Mouse (Mus musculus) heart, adult 2 months (tissue): Measurements from ENCODE around the gene Stard9. TPM values are rescaled to one million over a fixed set of nuclear protein-coding genes. Genes with fewer than 3 reads are reported as not detected.
A peak's percentile ranks its signal among the peaks of the same experiment; 100 is the strongest.

Source experiments
- DNase-seq, 2 experiments: peaks; one replicate each; pipeline ENCODE4 v3.0.0; 2021
- H3K27ac ChIP-seq: fragments of 200-600 bp; 2 replicates; pipeline ENCODE4 v1.8.1; 2022
- H3K27me3 ChIP-seq: fragments of 200-500 bp; 2 replicates; pipeline ENCODE4 v1.6.1; 2012; ENCODE audit warnings: mild to moderate bottlenecking, low read length, inconsistent platforms, mixed read lengths; ENCODE audit not compliant: control insufficient read depth, insufficient read depth
- H3K36me3 ChIP-seq: fragments of 200-500 bp; 2 replicates; pipeline ENCODE4 v1.6.1; 2012; ENCODE audit warnings: low read length, inconsistent platforms; ENCODE audit not compliant: control insufficient read depth, insufficient read depth
- H3K4me1 ChIP-seq: fragments of 200-500 bp; 2 replicates; pipeline ENCODE4 v1.6.1; 2011; ENCODE audit warnings: low read length; ENCODE audit not compliant: control insufficient read depth, insufficient read depth
- H3K4me3 ChIP-seq: fragments of 200-600 bp; 2 replicates; pipeline ENCODE4 v1.8.1; 2022
- H3K79me2 ChIP-seq: fragments of 200-500 bp; replicated peaks from 2 replicates; pipeline ENCODE4 v1.6.1; 2012; ENCODE audit warnings: mild to moderate bottlenecking, inconsistent platforms, low read length, moderate library complexity, mixed read lengths; ENCODE audit not compliant: control insufficient read depth, insufficient read depth
- H3K9ac ChIP-seq: fragments of 200-500 bp; 2 replicates; pipeline ENCODE4 v1.6.1; 2012; ENCODE audit warnings: low read depth, mild to moderate bottlenecking, control low read depth, inconsistent platforms, low read length, mixed read lengths
- CTCF ChIP-seq: fragments of 200-600 bp; IDR thresholded peaks from 2 replicates; pipeline ENCODE4 v1.8.1; 2022; ENCODE audit warnings: antibody characterized with exemption, mild to moderate bottlenecking, moderate library complexity
- EP300 ChIP-seq: fragments of 200-500 bp; IDR thresholded peaks from 2 replicates; pipeline ENCODE4 v1.6.1; 2011; ENCODE audit warnings: low read depth, low read length, control low read depth; ENCODE audit not compliant: insufficient read depth
- POLR2A ChIP-seq: fragments of 200-500 bp; IDR thresholded peaks from 2 replicates; pipeline ENCODE4 v1.6.1; 2011; ENCODE audit warnings: mild to moderate bottlenecking, low read depth, low read length, control low read depth; ENCODE audit not compliant: insufficient read depth
- WGBS: fragments of 180-500 bp; shearing (Covaris S2); methylation state at CpG from one replicate; pipeline ENCODE4 v1.1.7; 2018; 5-methylcytosine and 5-hydroxymethylcytosine counted together
- intact Hi-C: fragments of 180-260 bp; cut with DNase I; formaldehyde crosslinking; loops from one replicate; pipeline ENCODE4 v1.15.1; 2025
- polyA plus RNA-seq: library from polyadenylated mRNA; depleted of rRNA; stranded (reverse); fragments of >200 nt; gene quantifications from 2 replicates; pipeline ENCODE4 v1.2.3, GENCODE M21; 2012
- total RNA-seq, 2 experiments: library from RNA; stranded (reverse); gene quantifications; 2 replicates each; pipeline ENCODE4 v1.2.3; 2021

Stard9 gene
- total and polyA plus RNA-seq, 3 experiments, result 6.5 to 6.6 (median 6.6) TPM

DNA sequence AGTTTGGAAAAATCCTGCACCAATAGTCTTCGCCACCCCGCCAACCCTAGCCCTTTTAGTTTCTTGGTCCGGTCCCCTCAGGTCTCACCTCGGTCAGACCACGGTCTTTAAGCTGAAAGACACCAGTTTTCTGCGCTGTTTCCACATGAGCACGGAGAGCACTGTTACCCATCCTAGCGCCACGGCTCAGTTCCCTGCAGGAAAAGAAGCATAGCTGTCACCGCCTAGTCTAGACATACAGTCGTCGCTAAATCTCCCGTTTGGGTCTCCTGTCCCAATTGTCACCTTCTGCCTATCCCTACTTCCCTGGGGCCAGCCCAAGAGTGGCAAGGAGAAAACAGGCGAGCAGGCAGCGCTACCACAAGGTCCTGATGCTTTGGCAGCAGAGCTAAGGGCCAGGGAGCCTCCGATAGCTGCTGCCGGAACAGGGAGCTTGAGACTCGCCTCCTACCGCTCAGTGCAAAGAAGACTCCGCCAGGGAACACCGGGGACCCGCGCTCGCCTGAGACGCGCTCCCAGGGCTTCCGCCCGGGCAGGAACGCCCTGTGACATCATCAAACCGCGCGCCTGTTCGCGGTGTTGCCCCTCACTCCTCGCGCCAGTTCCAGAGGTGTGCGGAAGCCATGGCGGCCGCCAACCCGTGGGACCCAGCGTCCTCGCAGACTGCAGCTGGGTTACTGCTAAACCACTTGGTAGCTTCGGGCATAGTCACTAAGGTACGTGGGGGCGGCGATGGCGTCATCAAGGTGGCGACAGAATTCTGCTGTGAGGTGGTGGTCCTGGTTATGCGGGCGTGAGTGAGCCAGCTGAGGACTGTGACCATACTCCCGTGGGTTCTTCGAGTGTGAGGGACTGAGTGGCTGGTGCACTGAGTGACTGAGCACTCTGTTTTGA lies 19.8 kb upstream of the Stard9 start, which contains the start of the genes Haus2 and Lrrc57:
Gene Haus2 (plus strand): TSS at position 554 of the 894 bp plus-strand sequence.
Gene Lrrc57 (minus strand): TSS at position 691 of the 894 bp plus-strand sequence.
- TF ChIP-seq CTCF, result peak; percentile 56
- TF ChIP-seq POLR2A, result peak; percentile 90
- 0 out of 2 replicates have a peak, but pooled peaks have one; percentile 73 for TF ChIP-seq EP300
- Histone ChIP-seq H3K9ac (peak within 1 kb of the TSS; percentile 76), H3K79me2 (no peaks in the 10 kb centered on the region), H3K4me1 (no peaks in the 10 kb centered on the region), H3K27ac (peak within 1 kb of the TSS; percentile 95), H3K27me3 (no peaks in the 10 kb centered on the region), H3K36me3 (no peaks in the 10 kb centered on the region), H3K4me3 (peak within 1 kb of the TSS; percentile 76)
- intact Hi-C loops, result loop anchor here (1.0 to 5.0 kb wide), 4 partner anchors 17 to 127 kb away; partner anchors contain the start of gene Zfp106
- under 1% methylated on average over 52 of the region's 52 CpGs for WGBS
- DNase-seq, result peak; percentile 92 to 94

DNA sequence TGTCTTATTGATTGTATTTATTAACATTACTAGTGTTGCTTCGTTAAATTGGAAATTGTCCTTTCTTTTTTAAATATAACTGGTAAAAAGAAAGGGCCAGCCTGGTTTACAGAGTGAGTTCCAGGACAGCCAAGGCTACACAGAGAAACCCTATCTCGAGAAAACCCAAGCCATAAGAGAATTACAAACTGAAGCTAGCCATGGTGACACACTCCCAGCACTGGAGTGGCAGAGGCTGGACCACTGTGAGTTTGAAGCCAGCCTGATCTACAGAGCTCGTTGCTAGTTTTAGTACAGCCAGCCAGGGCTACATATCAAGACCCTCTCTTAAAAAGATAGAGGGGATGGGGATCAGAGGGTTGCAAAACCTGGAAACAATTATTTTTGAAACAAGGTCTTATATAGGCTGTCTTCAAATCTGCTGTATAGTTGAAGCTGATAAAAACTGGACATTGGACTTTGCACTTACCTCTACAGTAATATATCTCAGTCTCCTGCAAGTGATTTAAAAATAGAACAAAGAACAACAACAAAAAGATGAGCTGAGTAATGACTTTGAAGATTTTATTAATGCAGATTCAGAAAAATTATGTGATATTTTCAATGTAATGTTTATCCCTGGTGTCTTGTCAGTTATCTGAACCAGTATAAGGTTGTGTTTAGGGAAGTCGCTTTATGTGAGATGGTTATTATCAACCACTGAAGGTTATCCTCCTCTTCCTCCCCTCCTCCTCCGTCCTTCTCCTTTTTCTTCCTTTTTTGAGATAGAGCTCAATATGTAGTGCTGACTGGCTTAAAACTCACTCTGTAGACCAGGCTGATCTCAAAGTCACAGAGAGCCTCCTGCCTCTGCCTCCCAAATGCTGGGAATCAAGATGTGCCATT lies 12.4 kb upstream of the Stard9 start:
- no peak for DNase-seq
- Histone ChIP-seq H3K4me1 (no peaks in the 10 kb centered on the region), H3K79me2 (no peaks in the 10 kb centered on the region), H3K27me3 (no peaks in the 10 kb centered on the region), H3K27ac (no peak overlapping the region), H3K4me3 (no peak overlapping the region), H3K9ac (no peak overlapping the region), H3K36me3 (no peaks in the 10 kb centered on the region)
- intact Hi-C loops, result no loop called here
- WGBS, result 93% methylated on average over 5 of the region's 5 CpGs
- TF ChIP-seq POLR2A, result no peak
- no peak for TF ChIP-seq EP300
- TF ChIP-seq CTCF, result no peak

DNA sequence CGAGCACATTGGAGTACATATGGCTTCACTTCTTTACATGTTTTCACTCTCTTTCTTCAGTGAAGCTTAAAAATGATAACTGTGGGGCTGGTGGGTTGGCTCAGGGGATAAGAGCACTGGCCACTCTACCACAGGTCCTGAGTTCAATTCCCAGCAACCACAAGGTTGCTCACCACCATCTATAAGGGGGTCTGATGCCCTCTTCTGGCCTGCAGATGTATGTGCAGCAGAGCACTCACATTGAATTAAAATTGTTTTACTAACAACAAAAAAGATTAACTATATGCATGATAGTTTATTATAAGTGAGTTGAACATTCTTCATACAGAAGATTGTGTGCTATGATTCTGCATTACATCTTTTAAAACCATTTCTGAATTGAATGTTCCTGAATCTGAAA lies 9.4 kb upstream of the Stard9 start:
- H3K36me3 ChIP-seq, result no peaks in the 10 kb centered on the region
- intact Hi-C loops, result no loop called here

DNA sequence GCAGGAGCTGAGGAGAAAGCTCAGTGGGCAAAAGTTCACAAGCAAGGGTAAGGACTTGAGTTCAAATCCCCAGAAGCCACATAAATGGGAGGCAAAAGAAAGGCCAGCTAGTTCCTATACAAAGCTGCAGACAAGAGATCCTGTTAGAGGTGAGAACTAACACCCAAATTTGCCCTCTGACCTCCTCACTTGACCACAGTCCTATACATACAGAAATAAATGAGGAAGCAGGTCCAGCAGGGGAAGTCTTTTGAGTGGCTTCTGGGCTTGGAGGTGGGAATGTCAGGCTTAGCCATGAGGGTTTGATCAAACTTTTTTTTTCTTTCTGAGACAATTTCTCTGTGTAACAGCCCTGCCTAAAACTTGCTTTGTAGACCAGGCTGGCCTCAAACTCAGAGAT lies 6.0 kb upstream of the Stard9 start:
- Histone ChIP-seq H3K27me3 (no peaks in the 10 kb centered on the region), H3K9ac (no peak overlapping the region), H3K79me2 (no peaks in the 10 kb centered on the region), H3K27ac (no peak overlapping the region), H3K36me3 (no peaks in the 10 kb centered on the region), H3K4me3 (no peak overlapping the region), H3K4me1 (no peaks in the 10 kb centered on the region)
- no peak for DNase-seq
- TF ChIP-seq CTCF, result no peak
- TF ChIP-seq POLR2A, result no peak
- no peak for TF ChIP-seq EP300
- intact Hi-C loops, result no loop called here

More for the DNA sequence above, 9.4 kb upstream of the Stard9 start:
- Histone ChIP-seq H3K4me1 (no peaks in the 10 kb centered on the region), H3K27ac (no peak overlapping the region), H3K4me3 (no peak overlapping the region), H3K9ac (no peak overlapping the region), H3K27me3 (no peaks in the 10 kb centered on the region), H3K79me2 (no peaks in the 10 kb centered on the region)
- WGBS, result 100% methylated on average over 1 of the region's 1 CpGs
- no peak for TF ChIP-seq EP300
- TF ChIP-seq POLR2A, result no peak
- peak; percentile 52 for TF ChIP-seq CTCF
- DNase-seq, result no peak

DNA sequence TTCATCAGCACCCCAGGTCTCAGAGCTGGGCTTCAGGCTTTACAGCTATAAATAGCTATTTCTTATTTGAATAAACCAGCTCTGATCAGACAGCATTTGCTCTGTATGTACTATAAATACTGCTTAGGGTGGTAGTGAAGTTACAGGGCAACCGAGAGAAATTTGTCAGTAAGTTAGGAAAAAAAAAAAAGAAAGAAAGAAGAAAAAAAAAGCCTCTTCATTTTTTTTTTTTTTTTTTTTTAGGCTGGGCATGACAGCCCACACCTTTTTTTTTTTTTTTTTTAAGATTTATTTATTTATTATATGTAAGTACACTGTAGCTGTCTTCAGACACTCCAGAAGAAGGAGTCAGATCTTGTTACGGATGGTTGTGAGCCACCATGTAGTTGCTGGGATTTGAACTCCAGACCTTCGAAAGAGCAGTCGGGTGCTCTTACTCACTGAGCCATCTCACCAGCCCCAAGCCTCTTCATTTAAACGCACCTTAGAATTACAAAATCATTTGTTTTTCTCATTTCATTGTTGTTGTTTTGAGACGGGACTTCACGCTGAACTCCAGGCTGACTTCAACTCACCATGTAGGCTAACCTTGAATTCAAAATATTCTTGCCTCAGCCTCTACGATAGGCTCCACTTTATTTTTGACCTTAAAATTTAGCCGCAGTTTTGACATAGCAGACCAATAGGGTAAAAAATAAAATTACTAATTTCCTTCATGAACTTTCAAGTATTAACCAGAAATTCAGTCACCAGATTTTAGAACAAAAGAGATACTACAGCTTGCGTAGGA lies 650 bp upstream of the Stard9 start:
- no peaks in the 10 kb centered on the region for H3K79me2 ChIP-seq
- H3K27me3 ChIP-seq, result no peaks in the 10 kb centered on the region
- TF ChIP-seq POLR2A (no peak), CTCF (no peak), EP300 (no peak)
- no peak overlapping the region for H3K9ac ChIP-seq
- intact Hi-C loops, result loop anchor here (5.0 kb wide), 2 partner anchors 34 to 61 kb away; partner anchors contain the start of gene Snap23
- peak overlapping the region; percentile 81 for H3K4me3 ChIP-seq
- peaks cover 12% of the 10 kb centered on the region for H3K4me1 ChIP-seq
- WGBS, result 25% methylated on average over 10 of the region's 10 CpGs
- peak overlapping the region; percentile 69 for H3K27ac ChIP-seq
- no peak for DNase-seq
- peaks cover 14% of the 10 kb centered on the region for H3K36me3 ChIP-seq
